Mouse (Mus musculus): Measurements from ENCODE around the gene 6430548M08Rik.

GRCm38 (mm10) chr8:120091032-120091431 is 22.9 kb upstream of the 6430548M08Rik start:
- TF ChIP-seq CTCF (IDR thresholded peaks at IDR 0.05; ENCODE audit: borderline replicate concordance, insufficient read depth, low read length) (no peak), POLR2A (IDR thresholded peaks at IDR 0.05; ENCODE audit: low read depth, low read length) (no peak)

All from embryonic fibroblast, embryonic 13.5 days (primary cell).